Mouse (Mus musculus) heart, adult 2 months (tissue): ENCODE data around the gene AC134908.4.

ENCODE experiments used
- CTCF ChIP-seq: fragments of 200-600 bp; IDR thresholded peaks from 2 replicates; pipeline ENCODE4 v1.8.1; 2022; ENCODE audit warnings: antibody characterized with exemption, mild to moderate bottlenecking, moderate library complexity
- EP300 ChIP-seq: fragments of 200-500 bp; IDR thresholded peaks from 2 replicates; pipeline ENCODE4 v1.6.1; 2011; ENCODE audit warnings: low read depth, low read length, control low read depth; ENCODE audit not compliant: insufficient read depth
- POLR2A ChIP-seq: fragments of 200-500 bp; IDR thresholded peaks from 2 replicates; pipeline ENCODE4 v1.6.1; 2011; ENCODE audit warnings: mild to moderate bottlenecking, low read depth, low read length, control low read depth; ENCODE audit not compliant: insufficient read depth

GRCm38 (mm10) chr17:25833291-25833663 is 37.8 kb upstream of the AC134908.4 start, which contains the start of gene Stub1:
- TF ChIP-seq CTCF, result no peak
- TF ChIP-seq POLR2A, result no peak; the same call in none of the 2 replicates
- no peak for TF ChIP-seq EP300
